Mouse (Mus musculus): ENCODE data around the gene Pole4. TPM values are rescaled to one million over a fixed set of nuclear protein-coding genes. Genes with fewer than 3 reads are reported as not detected.

The Pole4 gene
- 173 TPM for polyA plus RNA-seq (2017; shearing (Covaris generic))

GRCm38 (mm10) chr6:82705221-82705620 is at the start of gene Pole4:
Gene Pole4 (minus strand): TSS chr6:82705365.

Other genes with a start within 250 kb of the Pole4 start
- gene Hk2, start 69.1 kb upstream of the Pole4 start, polyA plus RNA-seq (2017; shearing (Covaris generic)): 1.3 TPM
- 2.9 TPM for gene Sema4f, start 234.4 kb upstream of the Pole4 start, polyA plus RNA-seq (2017; shearing (Covaris generic))
- 2.2 TPM for gene M1ap, start 241.5 kb upstream of the Pole4 start, polyA plus RNA-seq (2017; shearing (Covaris generic))

All from CD4-positive, CD25-positive, alpha-beta regulatory T cell, adult 9 weeks (primary cell).